Mouse (Mus musculus) ES-Bruce4 (cell line): ENCODE data around the gene AW549877.

Source experiments
- CTCF ChIP-seq: IDR thresholded peaks from one replicate; pipeline ENCODE4 v1.8.1; 2011; ENCODE audit warnings: low read depth, low read length
- POLR2A ChIP-seq: IDR thresholded peaks from one replicate; pipeline ENCODE4 v1.8.1; 2011; ENCODE audit warnings: low read length; ENCODE audit not compliant: insufficient read depth

- no peak for TF ChIP-seq CTCF
- no peak for TF ChIP-seq POLR2A
These were observed 18.3 kb upstream of the AW549877 start for GRCm38 (mm10) chr15:4013873-4014272.
